Comparison of ENCODE assay signal across 22 mouse cellular contexts in genomic region chr1:63418491-63418890, GRCm38 (mm10). TPM values are rescaled to one million over a fixed set of nuclear protein-coding genes. Genes with fewer than 3 reads are reported as not detected.
A peak's percentile ranks its signal among the peaks of the same experiment; 100 is the strongest.
DNase-seq lines count a peak whose midpoint lies in the region; ATAC-seq and TF ChIP-seq lines count a peak whose summit lies in the region.
"Had no signal": no experiment of that assay in that cellular context is flagged by ENCODE, and none has a peak within 500 bp of the region (broad histone marks: within the 10 kb centered on the region; RNA-seq: fewer than 3 reads in every experiment).

No protein-coding gene starts in this region.

- no peaks in the 10 kb centered on the region for H3K9me3 ChIP-seq in liver, embryonic 12.5 days (replicated peaks)
- no peaks in the 10 kb centered on the region for H3K9me3 ChIP-seq in liver, postnatal 0 days (ENCODE audit: low read length)
- H3K9me3 ChIP-seq in neural tube, embryonic 13.5 days = no peaks in the 10 kb centered on the region
- H3K9me3 ChIP-seq: embryonic facial prominence, embryonic 13.5 days; forebrain, embryonic 12.5 days; heart, embryonic 10.5 days; hindbrain, embryonic 10.5 days had no signal

- no peak overlapping the region for H3K4me2 ChIP-seq in liver, embryonic 12.5 days
- no peak overlapping the region for H3K4me2 ChIP-seq in liver, postnatal 0 days (ENCODE audit: low read depth, low read length)
- no peak overlapping the region for H3K4me2 ChIP-seq in neural tube, embryonic 13.5 days
- H3K4me2 ChIP-seq: embryonic facial prominence, embryonic 13.5 days; forebrain, embryonic 12.5 days; hindbrain, embryonic 14.5 days had no signal

- no peak for DNase-seq in liver, postnatal 0 days
- peak; percentile 31 for DNase-seq in MN1 (ENCODE audit: low spot score)
- DNase-seq in gastrocnemius, adult 18-20 months (ENCODE audit: low spot score) = no peak
- DNase-seq: adrenal gland, postnatal 14 days; cerebellum, adult 18-20 months; cerebellum, adult 9-11 months; cerebellum, postnatal 36 days; gastrocnemius, postnatal 36 days; heart, adult 18-20 months; heart, postnatal 10 days had no signal

- ATAC-seq in liver, embryonic 12.5 days = peak; percentile 46; the same call in 1 of the 2 replicates
- no peak for ATAC-seq in liver, postnatal 0 days
- ATAC-seq in neural tube, embryonic 13.5 days (ENCODE audit: low read depth) = peak; percentile 80
- no peak for ATAC-seq in frontal cortex, adult (ENCODE audit: low TSS enrichment)
- ATAC-seq: activated CD4-positive, CD25-positive, alpha-beta regulatory T cell, adult 4 months; forebrain, embryonic 16.5 days; Patski had no signal

- H3K4me3 ChIP-seq in liver, embryonic 12.5 days = no peak overlapping the region
- H3K4me3 ChIP-seq in liver, postnatal 0 days (ENCODE audit: low read depth, low read length) = no peak overlapping the region
- H3K4me3 ChIP-seq in neural tube, embryonic 13.5 days = no peak overlapping the region
- H3K4me3 ChIP-seq: embryonic facial prominence, embryonic 13.5 days; forebrain, embryonic 12.5 days; heart, embryonic 10.5 days; hindbrain, embryonic 10.5 days had no signal

- no peaks in the 10 kb centered on the region; the same call in 1 of the 2 replicates for H3K27me3 ChIP-seq in liver, embryonic 12.5 days (replicated peaks)
- no peaks in the 10 kb centered on the region for H3K27me3 ChIP-seq in liver, postnatal 0 days (ENCODE audit: insufficient read depth, low read length)
- H3K27me3 ChIP-seq in neural tube, embryonic 13.5 days = no peaks in the 10 kb centered on the region
- H3K27me3 ChIP-seq: CH12.LX; embryonic facial prominence, embryonic 13.5 days; forebrain, embryonic 12.5 days had no signal

- no peak overlapping the region for H3K27ac ChIP-seq in liver, embryonic 12.5 days
- no peak overlapping the region for H3K27ac ChIP-seq in liver, postnatal 0 days (ENCODE audit: low read depth)
- peak overlapping the region; percentile 23; the same call in 1 of the 2 replicates for H3K27ac ChIP-seq in neural tube, embryonic 13.5 days (replicated peaks)
- H3K27ac ChIP-seq: embryonic facial prominence, embryonic 13.5 days; forebrain, embryonic 12.5 days; heart, embryonic 10.5 days; hindbrain, embryonic 10.5 days; hindbrain, embryonic 14.5 days had no signal

- WGBS in liver, embryonic 12.5 days (ENCODE audit: insufficient replicate concordance) = 36% methylated on average over 8 of the region's 8 CpGs
- 57% methylated on average over 8 of the region's 8 CpGs for WGBS in liver, postnatal 0 days (ENCODE audit: insufficient replicate concordance)
- WGBS in neural tube, embryonic 13.5 days = 52% methylated on average over 8 of the region's 8 CpGs

- no peaks in the 10 kb centered on the region for H3K36me3 ChIP-seq in liver, embryonic 12.5 days
- no peaks in the 10 kb centered on the region for H3K36me3 ChIP-seq in liver, postnatal 0 days (replicated peaks; ENCODE audit: insufficient read depth, low read length)
- no peaks in the 10 kb centered on the region for H3K36me3 ChIP-seq in neural tube, embryonic 13.5 days
- H3K36me3 ChIP-seq: embryonic facial prominence, embryonic 13.5 days; forebrain, embryonic 12.5 days; heart, embryonic 10.5 days; hindbrain, embryonic 10.5 days had no signal

- no peak for TF ChIP-seq EP300 in liver, postnatal 0 days (IDR thresholded peaks at IDR 0.05; ENCODE audit: low read depth)

- no peak for TF ChIP-seq CTCF in liver, postnatal 0 days (IDR thresholded peaks at IDR 0.05; ENCODE audit: low read depth)

- no peaks in the 10 kb centered on the region; the same call in 1 of the 2 replicates for H3K4me1 ChIP-seq in liver, embryonic 12.5 days
- H3K4me1 ChIP-seq in liver, postnatal 0 days (ENCODE audit: insufficient read depth) = no peaks in the 10 kb centered on the region
- peaks cover 5% of the 10 kb centered on the region for H3K4me1 ChIP-seq in neural tube, embryonic 13.5 days (replicated peaks)
- H3K4me1 ChIP-seq: embryonic facial prominence, embryonic 13.5 days; heart, embryonic 10.5 days had no signal

- no peak overlapping the region for H3K9ac ChIP-seq in liver, embryonic 12.5 days
- H3K9ac ChIP-seq in liver, postnatal 0 days (replicated peaks) = no peak overlapping the region
- no peak overlapping the region for H3K9ac ChIP-seq in neural tube, embryonic 13.5 days
- H3K9ac ChIP-seq: embryonic facial prominence, embryonic 13.5 days; forebrain, embryonic 12.5 days; hindbrain, embryonic 14.5 days had no signal

RNA-seq across cellular contexts. Expression of gene Adam23, which starts 27.2 kb away (rescaled TPM):
- 0.13 and 0.49 TPM in 2 replicates for polyA plus RNA-seq in liver, embryonic 12.5 days (2016; fragmentation: Nextera tagmentation; extraction: Ambion mirVana)
- polyA plus RNA-seq in liver, postnatal 0 days (2015; fragmentation: Nextera tagmentation; extraction: Ambion mirVana) = 4.5 and 6.1 TPM in 2 replicates
- 13.9 and 14.9 TPM in 2 replicates for polyA plus RNA-seq in neural tube, embryonic 13.5 days (2015; fragmentation: Nextera tagmentation; extraction: Ambion mirVana)
- 1 to 10 TPM; 1.2 to 1.3 TPM for total RNA-seq in gastrocnemius, adult 18-20 months (2021)
- total RNA-seq: CH12.LX had no signal
- polyA plus RNA-seq: activated CD4-positive, CD25-positive, alpha-beta regulatory T cell, adult 4 months; Patski had no signal

Comparison
In these comparisons a context has a peak if more than half of its experiments do, and no peak if none do; other contexts are left out.
1. ATAC-seq: peak in liver, embryonic 12.5 days (single experiment) and neural tube, embryonic 13.5 days (single experiment); none in liver, postnatal 0 days (single experiment) and frontal cortex, adult (single experiment).